Mouse (Mus musculus) gastrocnemius, adult 18-20 months (tissue): ENCODE data around the gene Cbfa2t3. TPM values are rescaled to one million over a fixed set of nuclear protein-coding genes. Genes with fewer than 3 reads are reported as not detected.

ENCODE experiments used
- DNase-seq: peaks from one replicate; pipeline ENCODE4 v3.0.0; 2021; ENCODE audit warnings: low spot score
- long read RNA-seq, 2 experiments: library from polyadenylated mRNA; stranded (forward); transcript quantifications; one replicate each; pipeline ENCODE4 v2.0.0; 2021
- total RNA-seq, 2 experiments: library from RNA; stranded (reverse); gene quantifications; 2 replicates each; pipeline ENCODE4 v1.2.3; 2021

Gene Cbfa2t3
- total RNA-seq, result 10 to 100 TPM; 16.1 to 25.9 TPM
- long read RNA-seq, experiment 1, transcript Cbfa2t3-202 (12 exons, 2,867 nt), result major isoform, 7 of 35 reads
- long read RNA-seq, experiment 1, partial matches to known transcripts, result 6 of 35 reads
- long read RNA-seq, experiment 1, other reads (novel, unspliced or antisense), result 19 of 35 reads
- long read RNA-seq, experiment 2, partial matches to known transcripts, result 6 of 37 reads
- long read RNA-seq, experiment 2, other reads (novel, unspliced or antisense), result 26 of 37 reads

GRCm38 (mm10) chr8:122699005-122699492 lies at the start of gene Cbfa2t3:
TSS of gene Cbfa2t3 (minus strand) at chr8:122699109.
- peak; percentile 24 for DNase-seq

GRCm38 (mm10) chr8:122747825-122748224 lies 48.9 kb upstream of the Cbfa2t3 start:
- no peak for DNase-seq

GRCm38 (mm10) chr8:122746439-122746838 lies 47.5 kb upstream of the Cbfa2t3 start:
- DNase-seq, result no peak

- DNase-seq, result no peak
Observed at GRCm38 (mm10) chr8:122745750-122746275, 46.9 kb upstream of the Cbfa2t3 start.

GRCm38 (mm10) chr8:122745022-122745749 lies 46.3 kb upstream of the Cbfa2t3 start:
- no peak for DNase-seq

GRCm38 (mm10) chr8:122742471-122742870 lies 43.6 kb upstream of the Cbfa2t3 start:
- no peak for DNase-seq

GRCm38 (mm10) chr8:122739102-122739725 lies 40.3 kb upstream of the Cbfa2t3 start:
- DNase-seq, result no peak

- no peak for DNase-seq
Observed at GRCm38 (mm10) chr8:122737886-122738285, 39.0 kb upstream of the Cbfa2t3 start.

GRCm38 (mm10) chr8:122737071-122737470 lies 38.2 kb upstream of the Cbfa2t3 start:
- DNase-seq, result no peak

GRCm38 (mm10) chr8:122736623-122737022 lies 37.7 kb upstream of the Cbfa2t3 start:
- no peak for DNase-seq

GRCm38 (mm10) chr8:122735542-122736473 lies 36.9 kb upstream of the Cbfa2t3 start:
- DNase-seq, result no peak

- no peak for DNase-seq
Observed at GRCm38 (mm10) chr8:122735110-122735509, 36.2 kb upstream of the Cbfa2t3 start.

GRCm38 (mm10) chr8:122728630-122729029 lies 29.7 kb upstream of the Cbfa2t3 start:
- DNase-seq, result no peak

GRCm38 (mm10) chr8:122727412-122727811 lies 28.5 kb upstream of the Cbfa2t3 start:
- DNase-seq, result no peak

- no peak for DNase-seq
Observed at GRCm38 (mm10) chr8:122726789-122727188, 27.9 kb upstream of the Cbfa2t3 start.

GRCm38 (mm10) chr8:122725187-122725586 lies 26.3 kb upstream of the Cbfa2t3 start:
- no peak for DNase-seq

- DNase-seq, result no peak
Observed at GRCm38 (mm10) chr8:122720811-122721640, 22.1 kb upstream of the Cbfa2t3 start.

GRCm38 (mm10) chr8:122720070-122720729 lies 21.3 kb upstream of the Cbfa2t3 start:
- no peak for DNase-seq

GRCm38 (mm10) chr8:122719500-122720065 lies 20.7 kb upstream of the Cbfa2t3 start:
- no peak for DNase-seq
